Mouse (Mus musculus) left cerebral cortex, postnatal 14 days (tissue): Measurements from ENCODE around the gene 1810043G02Rik. TPM values are rescaled to one million over a fixed set of nuclear protein-coding genes. Genes with fewer than 3 reads are reported as not detected.
"Not testable (repeated sequence)": the region's sequence is repeated elsewhere in the genome, so short reads cannot be mapped to it uniquely, and the experiment has no call there.

Experiments
- DNase-seq, 2 experiments: peaks; one replicate each; pipeline ENCODE4 v3.0.0; 2021 to 2022; ENCODE audit warnings: low spot score in 2 of 2, mixed read lengths in 1 of 2
- intact Hi-C: fragments of 180-260 bp; cut with DNase I; formaldehyde crosslinking; loops from one replicate; pipeline ENCODE4 v1.15.1; 2025
- total RNA-seq, 2 experiments: library from RNA; stranded (reverse); gene quantifications; 2 replicates each; pipeline ENCODE4 v1.2.3; 2021

The 1810043G02Rik gene
- total RNA-seq, 2 experiments from 2014 or later: 33.0 to 37.4 TPM

DNA sequence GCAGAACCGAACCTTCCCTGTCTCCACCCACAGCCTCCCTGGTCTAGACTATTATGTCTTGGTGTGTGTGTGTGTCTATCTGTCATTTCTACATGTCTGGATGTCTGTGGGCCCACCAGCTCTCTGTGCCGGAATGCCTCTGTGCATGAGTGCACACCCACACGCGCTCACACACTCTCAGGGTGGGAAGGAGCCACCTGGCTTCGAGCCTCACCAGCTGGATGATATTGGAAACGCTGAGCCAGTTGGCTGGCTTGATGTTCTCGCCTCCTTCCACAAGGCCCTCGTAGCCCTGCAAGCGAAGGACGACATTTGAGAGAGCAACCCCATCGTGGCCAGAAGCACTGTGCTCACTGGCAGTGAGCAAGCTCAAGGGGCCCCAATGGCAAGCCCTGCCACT is 23.5 kb downstream of the 1810043G02Rik start:
- intact Hi-C loops: no loop called here
- DNase-seq: peak; percentile 86 to 95

DNA sequence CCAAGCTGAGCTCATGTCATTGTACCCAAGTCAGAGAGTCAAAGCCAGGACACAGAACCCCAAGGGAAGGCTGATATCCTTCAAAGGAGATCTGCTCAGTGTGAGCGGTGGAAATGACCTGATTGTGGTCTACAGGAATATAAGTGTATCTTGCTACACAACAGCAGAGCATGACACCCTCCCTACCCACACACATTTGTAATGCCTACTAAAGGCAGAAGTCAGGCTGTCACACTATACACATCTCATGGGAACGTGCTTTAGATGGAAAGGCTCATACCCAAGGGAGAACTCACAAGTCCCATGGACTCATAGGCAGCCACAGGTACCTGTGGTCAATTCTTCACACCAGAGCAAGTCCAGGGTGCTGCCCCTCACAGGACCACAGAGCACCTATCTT is 24.0 kb downstream of the 1810043G02Rik start:
- DNase-seq: peak in 1 of 2 experiments; percentile 61
- intact Hi-C loops: no loop called here

DNA sequence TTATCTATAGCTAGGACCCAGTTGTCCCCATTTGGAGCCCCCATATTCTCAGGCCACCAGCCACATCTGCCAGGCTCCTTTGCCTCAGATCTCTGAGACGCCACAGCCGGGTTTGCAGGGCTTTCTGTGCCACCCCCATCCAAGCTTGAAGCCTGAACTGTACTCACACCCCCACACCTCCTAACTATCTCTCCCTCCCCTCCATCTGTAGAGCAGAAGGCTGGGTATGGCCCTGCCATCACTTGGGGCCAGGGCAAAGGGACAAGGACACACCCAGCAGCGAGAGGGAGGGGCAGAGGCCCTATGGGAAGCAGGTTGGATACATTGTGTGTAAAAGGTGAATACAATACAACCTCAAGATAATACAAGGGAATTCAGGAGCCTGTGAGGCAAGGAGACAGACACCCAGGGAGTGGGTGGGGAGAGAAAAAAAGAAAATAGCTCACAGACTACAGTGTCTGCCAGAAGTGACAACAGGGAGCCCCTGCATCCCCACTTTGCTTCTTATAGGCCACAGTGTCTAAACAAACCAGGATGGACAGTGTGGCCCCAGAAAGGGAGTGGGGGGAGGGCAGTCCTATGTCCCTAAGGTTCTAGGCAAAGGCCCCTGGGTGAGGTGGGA is 26.3 kb downstream of the 1810043G02Rik start:
- peak; percentile 57 to 59 for DNase-seq
- intact Hi-C loops: no loop called here

DNA sequence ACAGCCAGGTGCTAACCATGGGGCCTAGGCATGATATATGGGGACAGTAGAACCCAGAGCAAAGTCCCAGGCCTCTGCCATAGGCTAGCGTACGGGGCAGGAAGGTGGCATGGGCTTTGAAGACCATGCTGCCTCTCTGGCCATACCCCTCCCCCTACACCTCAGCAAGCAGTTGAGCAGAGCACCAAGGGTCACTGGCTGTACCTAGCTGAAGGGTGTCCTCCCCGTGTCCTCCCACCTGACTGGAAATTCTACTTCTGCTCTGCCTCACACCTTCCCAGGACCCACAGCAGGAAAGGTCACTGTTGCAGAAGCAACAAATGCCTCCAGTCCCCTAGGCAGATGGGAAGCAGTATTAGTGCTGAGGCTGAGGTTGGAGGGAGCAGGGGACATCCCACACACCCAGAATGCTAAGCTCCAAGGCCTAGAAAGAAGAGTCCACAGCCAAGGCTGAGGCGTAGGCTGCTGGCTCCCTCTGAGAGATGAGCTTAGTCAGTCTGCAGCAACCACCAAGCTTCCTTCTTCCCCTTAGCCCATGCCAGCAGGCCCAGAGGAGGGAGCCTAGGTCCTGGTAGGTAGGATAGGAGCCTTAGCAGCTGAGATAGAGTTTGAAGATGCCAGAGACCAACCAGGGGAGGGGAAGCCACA is 27.6 kb downstream of the 1810043G02Rik start:
- intact Hi-C loops: no loop called here
- DNase-seq: no peak

DNA sequence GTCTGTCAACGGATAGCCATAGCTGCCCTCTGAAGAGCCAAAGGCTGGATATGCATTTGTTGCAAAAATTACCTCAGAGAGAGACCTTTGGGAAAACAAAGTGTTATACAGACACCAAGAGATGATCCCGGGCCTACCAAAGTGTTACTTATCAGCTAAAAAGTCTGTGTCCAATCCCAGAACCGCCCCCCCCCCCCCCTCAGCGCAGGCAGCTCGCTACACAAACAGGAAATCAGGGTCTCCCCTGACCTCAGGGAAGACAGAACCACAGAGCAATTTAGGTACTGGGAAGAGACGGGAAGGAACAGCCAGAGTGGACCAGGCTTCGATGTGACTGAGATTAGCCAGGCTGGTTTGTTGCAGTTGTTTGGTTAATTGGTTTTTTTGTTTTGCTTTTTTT is 28.9 kb downstream of the 1810043G02Rik start:
- DNase-seq: no peak

DNA sequence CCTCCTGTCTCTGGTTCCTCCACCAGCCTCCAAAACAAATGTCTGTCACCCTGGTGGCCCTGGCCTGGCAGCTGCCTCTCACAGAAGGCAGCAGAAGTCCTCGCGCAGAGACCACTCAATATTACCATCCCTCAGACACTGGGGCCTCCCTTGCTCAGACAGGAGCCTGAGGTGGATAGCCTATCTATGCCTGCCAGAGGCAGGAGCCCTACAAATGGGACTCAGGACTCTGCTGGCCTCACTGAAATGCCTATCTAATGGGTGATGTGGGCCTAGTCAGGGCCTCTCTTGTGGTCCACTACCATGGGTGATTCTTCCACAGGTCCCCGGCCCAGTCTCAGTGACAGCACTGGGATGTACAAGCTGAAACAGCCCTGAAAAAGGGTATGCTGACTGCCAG is 29.8 kb downstream of the 1810043G02Rik start:
- intact Hi-C loops: no loop called here
- DNase-seq: no peak

More for the DNA sequence above, 28.9 kb downstream of the 1810043G02Rik start:
- intact Hi-C loops: no loop called here

DNA sequence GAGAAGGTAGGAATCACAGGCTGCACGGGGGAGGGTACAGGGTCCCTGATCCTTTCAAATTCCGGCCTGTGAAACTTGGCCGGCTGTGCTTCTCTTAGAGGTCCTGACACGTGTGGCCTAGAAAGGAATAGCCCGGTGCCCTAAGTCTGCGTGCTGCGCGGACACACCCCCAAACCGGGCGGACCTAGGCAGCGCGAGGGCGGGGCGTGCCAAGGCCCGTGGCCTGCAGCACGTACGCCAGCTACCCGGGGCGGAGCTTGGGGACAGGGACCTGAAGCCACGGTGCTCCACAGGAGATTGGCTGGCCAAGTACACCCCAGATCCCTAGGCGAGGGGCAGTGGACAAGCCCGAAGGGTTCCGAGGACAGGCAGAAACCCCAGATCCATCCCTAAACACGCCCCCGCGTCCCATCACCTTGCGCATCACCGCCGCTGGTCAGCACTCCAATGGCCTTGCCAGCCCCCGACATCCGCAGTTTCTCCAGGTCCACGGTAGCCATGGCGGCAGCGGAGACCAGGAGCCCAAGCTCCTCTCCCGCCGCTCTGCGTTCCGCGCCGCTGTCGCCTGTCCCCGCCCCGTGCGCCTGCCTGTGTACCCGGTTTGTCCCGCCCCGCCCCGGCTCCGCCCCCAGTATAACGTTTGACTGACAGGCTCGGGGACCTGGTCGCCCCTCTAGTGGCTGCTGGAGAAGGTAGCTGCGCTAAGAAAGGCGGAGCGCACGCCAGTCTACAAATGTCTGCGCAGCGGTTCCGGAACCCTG is 31.0 kb downstream of the 1810043G02Rik start:
- DNase-seq: peak; percentile 94 to 95
- intact Hi-C loops: no loop called here

DNA sequence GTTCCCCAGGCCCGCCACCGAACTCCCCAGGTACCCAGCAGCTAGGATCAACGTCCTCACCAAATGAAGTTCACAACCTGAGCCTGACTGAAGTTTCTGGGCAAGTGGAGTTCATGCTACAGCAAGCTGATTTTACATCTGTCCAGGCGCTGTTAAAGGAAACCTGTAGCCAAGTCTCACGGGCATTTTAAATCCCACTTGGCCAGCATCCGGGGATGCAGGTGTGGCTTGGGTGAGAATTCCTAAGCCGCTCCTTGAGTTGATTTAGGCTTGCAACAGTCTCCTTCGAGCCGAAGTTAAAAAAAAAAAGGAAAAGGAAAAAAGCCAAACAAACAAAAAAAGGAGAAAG is 31.6 kb downstream of the 1810043G02Rik start, which contains the start of gene Pfkl:
Gene Pfkl, minus strand, starts transcription at position 139 of the 349 bp plus-strand sequence.
- intact Hi-C loops: no loop called here

DNA sequence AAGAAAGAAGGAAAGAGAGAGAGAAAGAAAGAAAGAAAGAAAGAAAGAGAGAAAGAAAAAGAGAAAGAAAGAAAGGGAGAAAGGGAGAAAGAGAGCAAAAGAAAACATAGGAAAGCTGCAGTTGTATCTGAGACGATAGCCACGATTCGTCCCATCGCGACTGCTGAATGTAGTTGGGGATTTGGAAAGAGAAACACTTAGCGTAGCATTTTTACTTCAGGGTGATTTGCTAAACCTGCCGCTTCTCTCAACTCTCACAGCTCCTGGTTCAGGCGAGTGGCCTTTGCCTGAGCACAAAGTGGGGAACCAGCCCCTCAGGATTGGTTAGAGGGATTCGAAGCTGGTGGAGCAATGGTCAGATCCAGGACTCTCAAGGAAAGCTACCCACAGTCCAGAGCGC is 32.0 kb downstream of the 1810043G02Rik start:
- intact Hi-C loops: no loop called here
- no peak for DNase-seq

More for the DNA sequence above, 31.6 kb downstream of the 1810043G02Rik start, which contains the start of gene Pfkl:
- DNase-seq: no peak

DNA sequence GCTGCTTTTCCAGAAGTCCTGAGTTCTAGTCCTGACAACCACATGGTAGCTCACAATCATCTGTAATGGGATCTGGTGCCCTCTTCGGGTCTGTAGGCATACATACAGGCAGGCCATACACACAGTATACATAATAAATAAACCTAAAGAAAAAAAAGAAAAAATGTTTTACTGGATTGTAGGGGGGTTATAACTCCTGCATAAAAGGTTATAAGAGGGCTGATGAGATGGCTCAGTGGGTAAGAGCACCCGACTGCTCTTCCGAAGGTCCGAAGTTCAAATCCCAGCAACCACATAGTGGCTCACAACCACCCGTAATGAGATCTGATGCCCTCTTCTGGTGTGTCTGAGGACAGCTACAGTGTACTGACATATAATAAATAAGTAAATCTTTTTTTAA is 32.8 kb downstream of the 1810043G02Rik start:
- intact Hi-C loops, DNase-seq: not testable (repeated sequence)

DNA sequence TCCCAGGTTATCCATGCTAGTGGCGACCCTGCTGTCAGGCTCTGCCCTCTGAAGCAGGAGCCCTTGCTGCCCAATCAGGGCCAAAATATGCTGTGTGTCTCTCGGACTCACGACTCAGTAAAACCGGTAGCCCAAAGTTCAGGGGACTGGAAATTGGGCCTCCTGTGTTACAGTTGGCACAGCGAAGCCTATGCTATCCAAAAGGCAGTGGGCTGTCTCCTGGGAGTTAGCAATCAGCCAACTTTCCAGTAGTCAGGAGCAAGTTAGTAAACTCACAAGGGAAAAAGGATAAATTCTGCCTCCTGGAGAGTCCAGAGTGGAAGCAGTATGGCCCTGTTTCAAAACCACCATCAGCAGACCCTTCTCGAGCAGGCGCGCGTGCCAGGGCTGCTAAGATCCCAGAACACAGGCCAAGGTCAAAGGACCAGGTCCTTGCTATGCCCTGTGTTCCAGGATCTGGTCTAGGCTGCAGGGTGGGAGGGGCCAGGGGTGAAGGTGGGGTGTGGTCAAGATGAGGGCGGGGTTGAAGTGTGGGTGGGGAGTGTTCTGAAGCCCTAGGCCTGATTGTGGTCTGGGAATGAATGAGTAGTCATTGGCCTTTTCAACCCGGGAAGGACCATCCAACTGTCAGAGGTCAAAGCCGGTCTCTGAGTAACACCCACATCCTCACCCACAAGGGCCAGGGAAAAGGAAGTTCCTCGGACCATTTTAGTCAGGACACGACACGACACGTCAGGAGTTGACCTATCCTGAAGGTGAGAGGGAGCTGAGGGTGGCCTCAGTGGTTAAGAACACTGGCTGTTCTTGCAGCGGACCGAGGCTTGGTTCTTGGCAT is 34.6 kb downstream of the 1810043G02Rik start:
- intact Hi-C loops: no loop called here
- DNase-seq: no peak

DNA sequence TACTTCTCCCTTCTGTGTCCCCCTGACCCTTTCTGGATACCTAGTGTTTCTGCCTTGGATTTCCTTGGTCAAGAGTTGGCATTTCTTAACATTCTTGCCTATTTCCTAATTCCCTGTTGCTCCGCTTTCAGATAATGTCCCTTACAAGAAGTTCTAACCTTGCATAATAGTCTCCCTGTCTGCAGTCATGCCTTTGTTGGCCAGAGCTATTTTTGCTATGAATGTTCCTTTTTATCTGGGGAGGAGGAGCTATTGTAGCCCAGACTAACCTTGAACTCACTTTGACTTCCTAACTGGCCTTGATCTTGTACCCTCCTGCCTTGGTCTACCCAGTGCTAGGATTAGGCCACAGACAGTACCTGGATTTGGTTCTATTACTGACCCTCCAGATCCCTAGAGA is 37.2 kb downstream of the 1810043G02Rik start:
- intact Hi-C loops: loop anchor here (5.0 kb wide), 1 partner anchor 33 kb away; no protein-coding TSS in a partner anchor
- DNase-seq: no peak

DNA sequence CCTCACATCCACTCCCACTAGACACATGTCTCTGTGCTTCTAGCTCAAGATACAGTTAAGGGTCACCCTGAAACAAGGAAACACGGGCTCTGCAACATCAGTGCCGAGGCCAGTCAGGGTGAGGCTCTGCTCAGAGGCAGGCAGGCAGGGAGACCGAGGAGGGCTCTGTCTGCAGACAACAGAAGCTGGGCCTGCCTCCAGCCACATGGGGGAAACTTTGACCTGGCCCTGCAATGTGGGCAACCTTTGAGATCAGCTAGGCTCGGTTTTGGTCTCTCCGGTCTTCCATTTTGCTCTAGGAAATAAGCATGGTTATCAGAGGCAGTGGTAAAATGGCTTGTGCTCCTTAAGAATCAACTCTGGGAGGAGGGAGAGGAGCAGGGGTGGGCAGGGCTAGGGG is 38.0 kb downstream of the 1810043G02Rik start:
- intact Hi-C loops: loop anchor here (5.0 kb wide), 1 partner anchor 34 kb away; no protein-coding TSS in a partner anchor
- no peak for DNase-seq

DNA sequence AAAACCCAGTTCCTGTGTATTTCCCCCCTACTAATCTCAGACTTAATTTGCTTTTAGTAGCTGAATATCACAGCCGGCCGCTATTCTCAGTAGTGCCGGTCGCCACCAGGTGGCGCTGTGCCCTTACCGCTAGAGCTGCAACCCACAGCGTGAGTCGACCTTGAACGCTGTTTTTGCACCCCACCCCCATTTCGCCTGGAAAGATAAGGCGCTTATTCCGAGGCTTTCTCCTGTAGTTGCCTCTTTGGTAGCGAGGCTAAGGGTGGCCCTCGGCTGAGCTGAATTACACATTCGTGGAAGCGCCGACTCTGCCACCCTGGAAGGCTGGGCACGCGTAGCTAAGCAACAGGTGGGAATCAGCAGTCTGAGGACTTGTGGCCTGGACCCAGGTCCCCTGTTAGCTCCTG is 40.5 kb downstream of the 1810043G02Rik start:
- intact Hi-C loops: loop anchor here (5.0 kb wide), 1 partner anchor 36 kb away; no protein-coding TSS in a partner anchor
- peak; percentile 75 to 84 for DNase-seq

DNA sequence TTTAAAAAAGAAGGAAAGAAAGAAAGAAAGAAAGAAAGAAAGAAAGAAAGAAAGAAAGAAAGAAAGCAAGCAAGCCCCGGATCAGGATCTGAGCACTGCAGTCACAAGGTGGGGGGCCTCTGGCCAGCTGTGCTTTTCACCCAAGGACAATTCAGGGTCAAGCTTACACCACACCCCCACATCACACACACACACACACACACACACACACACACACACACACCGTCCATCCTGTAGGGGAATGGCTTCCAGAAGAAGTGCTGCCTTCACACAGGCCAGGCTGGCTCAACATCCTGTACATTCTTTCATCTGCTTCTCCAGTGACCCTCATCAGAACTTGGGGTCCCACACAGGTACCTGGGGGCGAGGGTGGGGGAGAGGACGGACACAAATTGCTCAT is 41.0 kb downstream of the 1810043G02Rik start:
- no peak for DNase-seq
- intact Hi-C loops: loop anchor here (5.0 kb wide), 1 partner anchor 37 kb away; no protein-coding TSS in a partner anchor

DNA sequence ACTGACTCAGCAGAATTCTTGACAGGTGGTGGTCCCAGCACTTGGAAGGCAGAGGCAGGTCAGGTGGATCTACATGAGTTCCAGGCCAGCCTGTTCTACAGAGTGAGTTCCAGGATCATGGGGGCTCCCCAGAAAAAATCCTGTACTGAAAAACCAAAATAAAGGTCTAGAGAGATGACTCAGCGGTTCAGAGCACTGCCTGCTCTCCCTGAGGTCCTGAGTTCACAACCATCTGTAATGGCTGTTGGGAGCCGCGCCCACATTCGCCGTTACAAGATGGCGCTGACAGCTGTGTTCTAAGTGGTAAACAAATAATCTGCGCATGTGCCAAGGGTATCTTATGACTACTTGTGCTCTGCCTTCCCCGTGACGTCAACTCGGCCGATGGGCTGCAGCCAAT is 41.7 kb downstream of the 1810043G02Rik start:
- DNase-seq: not testable (repeated sequence)
- intact Hi-C loops: loop anchor here (5.0 kb wide), 1 partner anchor 38 kb away; no protein-coding TSS in a partner anchor

DNA sequence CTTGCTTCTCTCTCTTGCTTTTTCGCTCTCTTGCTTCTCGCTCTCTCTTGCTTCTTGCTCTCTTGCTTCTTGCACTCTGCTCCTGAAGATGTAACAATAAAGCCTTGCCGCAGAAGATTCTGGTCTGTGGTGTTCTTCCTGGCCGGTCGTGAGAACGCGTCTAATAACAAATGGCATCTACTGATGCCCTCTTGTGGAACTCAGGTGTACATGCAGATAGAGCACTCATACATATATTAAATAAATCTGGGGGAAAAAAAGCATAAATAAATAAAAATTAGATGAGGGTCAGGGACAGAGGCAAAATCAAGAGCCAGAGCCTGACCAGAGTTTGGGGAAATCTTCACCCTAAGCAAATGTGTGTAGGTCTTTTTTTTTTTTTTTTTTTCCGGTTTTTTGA is 47.1 kb downstream of the 1810043G02Rik start:
- DNase-seq: not testable (repeated sequence)
- intact Hi-C loops: loop anchor here (5.0 kb wide), 1 partner anchor 137 kb away; no protein-coding TSS in a partner anchor

DNA sequence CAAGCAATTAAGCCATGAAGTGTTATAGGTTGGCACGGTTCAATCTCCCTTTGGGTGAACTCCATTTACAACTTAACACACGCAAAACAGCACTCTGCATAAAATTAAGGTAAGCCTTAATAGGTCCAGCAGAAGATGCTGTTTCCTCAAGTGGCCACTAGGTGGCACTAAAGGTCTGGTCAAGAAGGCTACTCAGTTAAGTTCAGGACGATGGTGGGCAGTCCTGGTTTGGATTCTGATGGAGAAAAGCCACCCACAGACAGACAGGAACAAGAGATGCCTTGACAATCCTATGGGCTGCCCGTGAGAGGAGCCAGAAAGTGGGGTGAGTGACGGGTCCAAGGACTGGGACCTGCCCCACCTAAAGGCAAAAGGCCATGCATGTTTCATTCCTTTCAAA is 49.8 kb downstream of the 1810043G02Rik start:
- intact Hi-C loops: loop anchor here (5.0 kb wide), 1 partner anchor 134 kb away; no protein-coding TSS in a partner anchor
- peak; percentile 74 to 81 for DNase-seq

DNA sequence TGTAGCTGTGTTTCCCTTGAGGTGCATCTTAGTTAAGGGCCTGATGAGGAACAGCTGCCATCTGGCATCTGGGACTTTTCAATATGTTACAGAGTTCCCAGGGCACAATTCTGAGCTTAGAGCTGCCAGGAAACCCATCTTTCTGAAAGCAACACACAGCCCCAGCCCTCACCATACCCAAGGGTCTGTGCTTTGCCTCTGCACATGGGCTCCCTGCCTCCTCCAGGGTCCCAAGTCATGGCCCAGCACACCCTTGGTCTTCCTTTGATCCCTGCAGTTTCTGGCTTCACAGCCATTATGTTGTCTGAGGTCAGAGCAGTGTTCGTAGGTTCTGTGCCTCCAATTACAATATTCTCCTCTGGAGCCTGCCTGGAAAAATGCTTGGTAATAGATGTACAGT is 50.8 kb downstream of the 1810043G02Rik start:
- no peak for DNase-seq
- intact Hi-C loops: loop anchor here (5.0 kb wide), 1 partner anchor 133 kb away; no protein-coding TSS in a partner anchor
